Mouse (Mus musculus): ENCODE results near the gene Grb2. TPM values are rescaled to one million over a fixed set of nuclear protein-coding genes. Genes with fewer than 3 reads are reported as not detected.

Grb2 gene
- total RNA-seq, 2 experiments from 2014 or later: 99.1 to 104 TPM

DNA sequence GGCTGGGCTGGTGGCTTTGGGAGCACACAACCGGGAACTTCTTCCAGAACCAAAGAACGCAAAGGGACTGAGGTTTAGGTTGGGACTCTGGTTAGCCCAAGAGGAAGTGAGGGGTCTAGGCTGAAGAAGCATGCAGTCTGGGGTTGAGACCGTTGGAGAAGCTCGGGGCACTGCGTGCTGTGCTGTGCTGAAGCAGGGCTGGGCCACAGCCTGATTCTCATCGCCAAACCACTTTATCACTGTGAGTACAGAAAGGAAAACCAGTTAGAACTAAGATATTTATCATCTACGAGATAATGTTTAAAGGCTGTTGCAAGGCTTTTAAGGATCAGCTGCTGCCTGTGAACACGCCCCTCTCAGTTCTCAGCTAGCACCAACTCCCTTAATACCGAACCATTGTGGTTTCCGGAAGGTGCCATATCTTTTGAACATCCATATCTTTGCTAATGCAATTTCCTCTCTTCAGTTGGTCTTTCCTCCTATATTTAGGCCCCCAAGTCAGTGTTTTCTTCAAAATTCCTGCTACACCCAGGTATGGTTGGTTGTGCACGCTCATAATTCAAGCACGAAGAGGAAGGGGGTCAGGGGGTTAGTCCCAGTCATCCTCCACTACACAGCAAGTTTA is 4.4 kb upstream of the Grb2 start:
- no peak for DNase-seq

DNA sequence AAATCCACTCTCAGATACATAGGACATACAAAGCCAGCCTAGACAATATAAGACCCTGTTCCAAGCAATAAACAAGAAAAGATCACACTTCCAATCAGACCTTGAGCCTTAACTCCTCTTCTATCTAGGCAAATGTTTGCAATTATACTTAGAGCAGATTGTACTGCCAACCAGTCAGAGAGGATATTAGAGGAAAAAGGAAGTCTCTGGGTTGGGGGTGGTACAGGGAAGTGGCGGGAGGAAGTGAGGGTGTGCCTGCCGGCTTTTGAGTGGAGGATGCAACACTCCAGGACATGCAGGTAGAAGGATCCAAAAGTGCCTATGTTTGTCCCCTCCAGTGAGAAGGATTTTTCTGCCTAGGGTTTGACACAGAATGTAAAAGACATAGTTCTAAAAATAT is 3.9 kb upstream of the Grb2 start:
- DNase-seq: no peak

- DNase-seq: no peak
These were observed 2.7 kb upstream of the Grb2 start for GRCm38 (mm10) chr11:115711133-115711532.

- DNase-seq: no peak
These were observed 1.6 kb upstream of the Grb2 start for GRCm38 (mm10) chr11:115709829-115710559.

DNA sequence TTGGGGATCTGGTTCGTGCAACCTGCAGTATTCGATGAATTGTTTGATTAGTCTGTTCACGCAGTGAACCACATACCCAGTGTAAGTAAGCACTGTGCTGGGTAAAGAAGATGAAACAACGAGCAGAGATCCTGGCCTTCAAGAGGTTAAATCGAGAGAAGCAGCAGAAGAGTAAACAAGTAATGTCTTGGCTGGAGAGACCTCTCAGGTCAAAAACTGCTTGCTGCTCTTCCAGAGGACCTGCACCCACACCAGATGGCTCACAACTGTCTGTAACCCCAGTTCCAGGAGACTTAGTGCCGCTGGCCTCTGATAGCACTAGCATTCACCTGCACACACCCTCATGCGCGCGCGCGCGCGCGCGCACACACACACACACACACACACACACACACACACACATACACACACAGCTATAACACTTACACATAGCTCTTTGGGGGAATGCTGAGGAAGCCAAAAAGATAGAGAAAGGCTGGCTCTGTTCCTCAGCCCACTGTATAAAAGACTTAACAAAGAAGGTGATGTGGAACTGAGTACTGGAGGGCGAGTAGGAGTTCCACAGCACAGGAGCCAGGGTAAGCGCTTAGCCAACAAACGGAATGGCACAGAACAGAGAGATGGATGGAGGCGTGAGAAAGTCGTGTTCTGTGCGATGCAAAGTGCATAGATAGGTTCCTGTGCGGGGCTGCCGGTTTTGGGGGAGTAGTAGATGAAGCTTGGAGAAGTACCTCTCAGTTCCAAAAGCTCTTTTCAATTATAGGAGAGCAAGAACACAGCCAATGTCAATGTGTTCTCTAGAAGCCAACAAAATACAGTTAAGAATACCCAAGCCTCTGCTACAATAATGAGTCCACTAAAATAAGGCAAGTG is 795 bp upstream of the Grb2 start:
- peak; percentile 38 for DNase-seq

GRCm38 (mm10) chr11:115707313-115708208 is 836 bp downstream of the Grb2 start:
- DNase-seq: peak; percentile 82

- no peak for DNase-seq
These were observed 1.8 kb downstream of the Grb2 start for GRCm38 (mm10) chr11:115706584-115706983.

- DNase-seq: no peak
These were observed 2.8 kb downstream of the Grb2 start for GRCm38 (mm10) chr11:115705561-115705960.

- DNase-seq: no peak
These were observed 3.7 kb downstream of the Grb2 start for GRCm38 (mm10) chr11:115704648-115705047.

DNA sequence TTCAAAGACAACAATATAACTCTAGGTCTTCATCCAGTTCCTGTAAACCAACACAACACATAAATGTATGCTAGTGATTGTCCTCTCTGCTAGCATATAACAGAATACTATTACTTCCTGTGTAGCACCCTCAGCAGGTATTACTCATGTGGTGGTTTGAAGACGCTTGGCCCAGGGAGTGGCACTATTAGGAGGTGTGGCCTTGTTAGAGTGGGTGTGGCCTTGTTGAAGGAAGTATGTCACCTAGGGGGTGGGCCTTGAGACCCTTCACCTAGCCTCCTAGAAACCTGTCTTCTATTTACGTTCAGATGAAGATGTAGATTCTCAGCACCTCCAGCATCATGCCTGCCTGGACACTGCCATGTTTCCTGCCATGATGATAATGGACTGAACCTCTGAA is 4.9 kb downstream of the Grb2 start:
- no peak for DNase-seq

- peak; percentile 88 for DNase-seq
These were observed 9.2 kb downstream of the Grb2 start for GRCm38 (mm10) chr11:115698986-115699728.

DNA sequence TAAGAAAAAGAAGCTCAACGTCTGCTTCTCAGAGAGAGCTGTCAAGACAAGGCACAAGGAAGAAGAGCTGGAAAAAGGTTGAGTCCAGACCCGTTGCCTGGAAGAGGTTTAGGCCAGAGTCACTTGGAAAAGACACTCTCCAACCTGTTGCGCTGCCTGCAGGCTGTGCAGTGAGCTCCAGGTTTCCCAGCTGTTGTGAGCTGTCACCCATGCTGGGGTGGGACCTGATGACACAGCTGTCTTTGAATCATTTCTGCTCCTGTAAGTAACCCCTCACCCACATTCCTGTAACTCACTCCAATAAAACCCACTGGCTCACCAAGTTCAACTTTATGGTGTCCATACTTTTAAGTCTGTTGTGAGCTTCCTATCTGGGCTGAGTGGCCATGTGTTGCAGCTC is 10.7 kb downstream of the Grb2 start:
- no peak for DNase-seq

GRCm38 (mm10) chr11:115697091-115697490 is 11.3 kb downstream of the Grb2 start:
- DNase-seq: no peak

DNA sequence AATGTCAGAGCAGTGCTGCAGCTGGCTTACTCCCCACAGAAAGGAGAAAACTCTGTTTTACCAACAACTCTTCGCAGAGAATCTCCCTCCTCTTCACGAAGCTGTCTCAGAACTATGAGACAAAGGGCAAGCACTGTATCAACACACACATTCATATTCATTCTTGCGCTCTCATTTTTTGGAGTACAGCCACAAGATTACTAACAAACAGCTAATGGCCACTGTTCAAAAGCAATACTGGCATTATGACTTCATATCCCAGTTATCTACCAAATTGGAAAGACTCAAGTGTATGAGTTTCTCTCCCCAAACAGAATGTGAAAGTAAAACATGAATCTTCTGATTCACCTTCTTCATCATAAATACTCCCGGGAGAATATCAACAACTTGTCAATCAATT is 11.9 kb downstream of the Grb2 start:
- DNase-seq: no peak

DNA sequence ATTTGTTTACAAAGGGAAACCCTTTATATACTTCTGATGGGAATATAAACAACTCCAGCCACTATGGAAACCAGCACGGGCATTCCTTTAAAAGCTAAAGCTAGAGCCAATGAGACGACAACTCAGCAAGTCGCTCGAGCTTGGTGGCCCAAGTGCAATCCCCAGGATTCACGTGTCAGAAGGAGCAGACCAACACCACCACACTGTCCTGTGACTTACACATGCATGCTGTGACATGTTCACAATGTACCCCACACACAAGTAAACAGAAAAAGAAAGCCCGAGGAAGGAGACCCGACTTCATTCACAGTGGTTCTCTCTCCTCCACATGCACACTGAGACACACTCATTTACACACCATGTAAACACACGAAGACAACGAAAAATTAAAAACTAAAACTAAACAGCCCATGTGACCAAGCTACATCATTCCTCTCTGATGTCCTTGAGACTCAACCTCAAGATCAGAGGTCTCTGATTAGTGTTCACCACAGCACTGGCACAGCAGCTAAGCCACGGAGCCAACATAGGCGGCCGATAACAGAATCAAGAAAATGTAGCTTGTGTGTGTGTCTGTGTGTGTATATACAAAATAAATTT is 14.3 kb downstream of the Grb2 start:
- no peak for DNase-seq

DNA sequence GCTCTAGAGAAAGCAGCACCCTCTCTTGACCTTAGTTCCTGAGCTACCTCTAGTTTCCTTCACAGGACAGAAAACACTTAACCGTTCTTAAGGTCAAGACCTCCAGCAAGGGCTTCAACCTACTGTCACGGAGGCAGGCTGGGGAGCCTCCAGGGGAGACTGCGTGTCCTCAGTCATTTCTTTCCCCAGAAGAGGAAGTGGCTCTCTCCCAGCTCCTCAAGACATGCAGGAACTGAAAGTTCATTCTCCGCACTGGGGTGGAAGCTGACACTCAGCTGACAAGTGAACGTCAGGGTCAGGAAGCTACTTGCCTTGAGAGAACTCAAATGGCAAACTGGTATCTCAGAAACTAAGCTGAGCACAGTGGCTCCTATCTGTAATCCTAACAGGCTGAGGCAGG is 15.6 kb downstream of the Grb2 start:
- peak; percentile 43 for DNase-seq

GRCm38 (mm10) chr11:115691976-115692375 is 16.4 kb downstream of the Grb2 start:
- peak; percentile 60 for DNase-seq

GRCm38 (mm10) chr11:115691511-115691910 is 16.9 kb downstream of the Grb2 start:
- DNase-seq: no peak

GRCm38 (mm10) chr11:115691013-115691412 is 17.4 kb downstream of the Grb2 start:
- DNase-seq: no peak

DNA sequence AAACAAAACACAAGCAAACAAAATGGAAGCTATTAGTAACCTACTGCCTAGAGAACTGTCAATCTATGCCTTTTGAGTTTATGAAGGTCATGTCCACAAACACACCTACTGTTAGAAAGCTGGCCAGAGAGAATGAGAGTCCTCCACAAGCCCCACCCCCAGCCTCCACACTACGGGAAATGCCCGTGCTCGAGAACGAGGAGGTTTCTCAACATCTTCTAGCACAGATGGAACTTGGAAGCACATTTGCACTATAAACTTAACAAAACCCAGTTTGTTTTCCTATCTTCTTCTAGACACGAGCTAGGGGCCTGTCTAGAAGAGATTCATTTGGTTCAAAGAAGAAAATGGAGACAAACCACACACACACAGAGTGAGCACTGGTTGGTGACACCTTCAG is 18.0 kb downstream of the Grb2 start:
- peak; percentile 44 for DNase-seq
